Mouse (Mus musculus) left cerebral cortex, adult 11 months (tissue): Measurements from ENCODE around the gene 4933424G06Rik.
A peak's percentile ranks its signal among the peaks of the same experiment; 100 is the strongest.

Experiments used
- DNase-seq: peaks from one replicate; pipeline ENCODE4 v3.0.0; 2022; ENCODE audit warnings: low spot score

4933424G06Rik gene

GRCm38 (mm10) chr1:36769951-36770350 lies 60.0 kb downstream of the 4933424G06Rik start:
- DNase-seq, result no peak

- no peak for DNase-seq
Measured at GRCm38 (mm10) chr1:36770998-36771397, 61.0 kb downstream of the 4933424G06Rik start.

- DNase-seq, result no peak
Measured at GRCm38 (mm10) chr1:36772198-36772934, 62.4 kb downstream of the 4933424G06Rik start.

GRCm38 (mm10) chr1:36780793-36781192 lies 70.8 kb downstream of the 4933424G06Rik start:
- DNase-seq, result no peak

DNA sequence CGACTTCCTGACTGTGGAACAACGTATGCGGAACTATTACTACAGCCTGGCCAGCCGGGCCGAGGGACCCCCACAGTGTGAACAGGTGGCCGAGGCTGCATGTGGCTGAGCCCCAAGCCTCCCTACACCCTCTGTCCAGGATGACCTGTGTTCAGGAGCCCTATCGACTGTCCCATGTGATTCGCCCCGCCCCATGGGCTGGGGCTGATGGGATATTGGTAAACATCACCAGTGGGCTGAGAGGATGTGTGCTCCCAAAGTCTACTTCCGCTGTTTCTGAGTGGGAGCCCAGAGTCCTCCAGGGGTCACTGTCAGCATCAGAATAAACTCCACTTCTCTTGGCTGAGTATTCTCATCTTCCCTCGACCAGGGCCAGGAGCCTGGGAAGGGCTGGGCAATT lies 72.5 kb downstream of the 4933424G06Rik start:
- no peak for DNase-seq

- peak; percentile 66 for DNase-seq
Measured at GRCm38 (mm10) chr1:36784365-36785134, 74.6 kb downstream of the 4933424G06Rik start.

GRCm38 (mm10) chr1:36785238-36785641 lies 75.3 kb downstream of the 4933424G06Rik start:
- no peak for DNase-seq

GRCm38 (mm10) chr1:36786377-36786776 lies 76.4 kb downstream of the 4933424G06Rik start:
- DNase-seq, result no peak

DNA sequence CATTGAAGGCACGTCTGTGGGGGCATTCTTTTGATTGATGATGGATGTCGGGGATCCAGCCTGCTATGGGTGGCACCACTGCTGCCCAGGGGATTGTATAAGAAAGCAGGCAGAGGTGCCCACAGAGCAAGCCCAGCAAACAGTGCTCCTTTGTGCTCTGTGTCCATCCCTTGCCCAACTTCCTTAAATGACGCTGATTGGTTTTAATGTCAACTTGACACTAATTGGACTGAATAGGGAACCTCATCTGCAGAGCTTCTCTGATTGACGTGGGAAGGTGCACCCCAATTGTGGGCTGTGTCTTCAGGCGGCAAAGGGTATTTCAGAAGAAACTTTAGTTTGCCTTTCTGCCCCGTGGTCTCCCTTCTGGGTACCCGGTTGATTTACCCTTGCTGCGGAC lies 79.5 kb downstream of the 4933424G06Rik start:
- DNase-seq, result no peak

DNA sequence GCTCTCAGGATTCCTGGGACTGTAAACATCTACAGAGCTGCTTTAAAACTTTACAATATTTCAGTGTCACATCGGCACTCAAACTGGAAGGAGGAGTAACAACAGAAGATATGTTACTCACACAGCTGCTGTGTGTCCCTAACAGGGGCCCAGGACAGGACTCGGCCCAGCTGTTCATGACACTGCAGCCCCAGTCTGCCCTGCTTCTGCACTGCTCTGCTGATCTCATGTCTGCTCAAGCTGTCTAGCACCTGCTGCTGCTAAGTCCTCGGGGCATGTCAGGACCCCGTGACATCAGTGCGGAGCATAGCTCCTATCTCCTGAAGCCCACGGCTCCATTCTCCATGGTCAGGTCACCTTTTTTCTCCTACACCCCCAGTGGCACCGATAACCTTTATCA lies 86.8 kb downstream of the 4933424G06Rik start:
- no peak for DNase-seq

GRCm38 (mm10) chr1:36797481-36797880 lies 87.5 kb downstream of the 4933424G06Rik start:
- no peak for DNase-seq

DNA sequence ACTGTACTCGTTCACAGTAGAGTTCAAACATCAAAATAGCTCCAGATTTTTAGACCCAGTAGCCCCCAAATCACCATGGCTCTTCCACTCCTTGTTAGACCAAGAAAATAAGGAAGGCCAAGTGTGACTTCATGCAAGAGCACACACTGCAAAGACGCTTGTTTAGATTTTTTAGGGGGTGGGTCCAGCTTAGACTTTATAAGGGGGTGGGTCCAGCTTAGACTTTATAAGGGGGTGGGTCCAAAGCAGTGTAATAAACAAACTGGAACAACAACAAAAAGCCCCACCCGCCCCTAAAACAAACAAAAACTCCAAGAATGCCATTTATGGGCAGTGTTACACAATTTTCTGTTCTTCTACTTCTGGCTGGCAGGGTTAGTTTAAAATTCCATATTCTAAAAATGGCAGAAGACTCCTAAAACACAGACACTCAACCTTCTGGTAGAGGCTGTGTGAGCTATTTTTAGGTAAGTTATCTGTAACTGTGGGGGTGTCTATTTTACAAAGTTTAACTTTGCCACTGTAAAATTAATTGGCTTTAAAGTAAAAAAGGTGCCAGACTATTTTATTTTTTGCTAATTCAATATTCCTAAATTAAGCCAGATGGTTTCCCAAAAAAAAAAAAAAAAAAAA lies 90.5 kb downstream of the 4933424G06Rik start:
- DNase-seq, result no peak

DNA sequence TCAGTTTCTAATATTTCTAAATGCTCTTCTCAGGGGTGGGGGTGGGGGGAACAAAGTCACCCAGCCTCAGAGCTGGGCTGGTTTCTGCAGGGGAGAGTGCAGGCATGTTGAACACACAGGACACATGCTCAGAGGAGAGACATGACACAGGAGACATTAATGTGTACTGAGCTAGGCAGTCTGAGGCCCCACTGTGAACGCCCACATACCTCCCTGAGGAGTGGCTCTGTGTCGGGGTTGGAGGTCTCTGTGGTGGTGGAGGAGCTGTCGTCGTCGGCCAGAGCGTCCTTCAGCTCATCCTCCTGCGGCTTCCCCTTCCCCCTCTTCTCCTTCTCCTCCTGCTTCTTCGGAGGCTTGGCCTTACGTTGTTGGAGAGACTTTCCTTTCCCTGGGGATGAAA lies 94.3 kb downstream of the 4933424G06Rik start:
- DNase-seq, result no peak

GRCm38 (mm10) chr1:36804833-36805232 lies 94.9 kb downstream of the 4933424G06Rik start:
- no peak for DNase-seq

DNA sequence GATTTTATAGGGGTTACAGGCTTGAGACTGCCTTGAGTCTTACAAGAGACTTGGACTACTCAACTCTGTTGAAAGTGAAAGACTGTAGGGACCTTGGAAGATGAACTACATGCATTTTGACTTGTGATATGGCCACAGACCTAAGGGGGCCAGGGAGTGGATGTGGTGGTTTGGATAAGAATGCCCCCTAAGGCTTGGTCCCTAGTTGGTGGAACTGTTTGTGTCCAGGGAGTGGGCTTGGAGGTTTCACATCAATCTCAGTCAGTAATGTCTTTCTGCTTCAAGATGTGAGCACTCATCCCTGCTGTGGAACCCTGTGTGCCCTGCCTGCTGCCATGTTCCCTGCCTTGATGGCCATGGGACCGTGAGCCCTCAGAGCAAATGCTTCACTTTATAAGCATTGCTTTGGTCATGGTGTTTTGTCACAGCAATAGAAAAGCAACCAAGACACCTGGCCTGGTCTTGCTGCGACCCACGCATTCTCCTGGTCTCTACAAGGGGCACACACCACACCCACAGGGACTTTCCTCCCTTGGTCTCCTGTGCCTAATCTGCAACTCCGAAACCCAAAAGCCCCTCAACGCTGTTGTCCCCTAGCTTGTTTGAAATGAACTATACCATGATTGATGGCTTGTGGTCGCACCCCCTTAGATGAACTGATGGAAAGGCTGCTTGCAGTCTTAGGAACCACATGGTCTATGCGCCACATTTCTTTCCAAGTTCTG lies 96.4 kb downstream of the 4933424G06Rik start:
- DNase-seq, result no peak

GRCm38 (mm10) chr1:36807086-36807485 lies 97.1 kb downstream of the 4933424G06Rik start:
- no peak for DNase-seq
